Mouse (Mus musculus) intestine, embryonic 16.5 days (tissue): ENCODE results near the gene Ormdl1. TPM values are rescaled to one million over a fixed set of nuclear protein-coding genes. Genes with fewer than 3 reads are reported as not detected.
"Not testable (repeated sequence)": the region's sequence is repeated elsewhere in the genome, so short reads cannot be mapped to it uniquely, and the experiment has no call there.

Source experiments
- ATAC-seq: fragments of 200-750 bp; cut with Nextera tagmentation; 2 replicates; pipeline ENCODE4 v1.8.0; 2017; ENCODE audit warnings: moderate TSS enrichment, moderate library complexity
- H3K27ac ChIP-seq: fragments of 300-500 bp; sonication (generic); 2 replicates; pipeline ENCODE4 v1.5.1; 2014; ENCODE audit warnings: mild to moderate bottlenecking, low read length
- H3K27me3 ChIP-seq: fragments of 300-500 bp; sonication (generic); replicated peaks from 2 replicates; pipeline ENCODE4 v1.6.1; 2014; ENCODE audit warnings: low read length, control low read depth, mixed read lengths; ENCODE audit not compliant: control insufficient read depth, insufficient read depth
- H3K36me3 ChIP-seq: fragments of 300-500 bp; sonication (generic); 2 replicates; pipeline ENCODE4 v1.6.1; 2014; ENCODE audit warnings: low read length, control low read depth; ENCODE audit not compliant: control insufficient read depth, insufficient read depth
- H3K4me1 ChIP-seq: fragments of 300-500 bp; sonication (generic); 2 replicates; pipeline ENCODE4 v1.6.1; 2014; ENCODE audit warnings: low read length, control low read depth, mixed read lengths; ENCODE audit not compliant: control insufficient read depth, insufficient read depth
- H3K4me2 ChIP-seq: fragments of 300-500 bp; sonication (generic); 2 replicates; pipeline ENCODE4 v1.6.1; 2014; ENCODE audit warnings: low read depth, low read length, control low read depth
- H3K4me3 ChIP-seq: fragments of 300-500 bp; sonication (generic); 2 replicates; pipeline ENCODE4 v1.5.1; 2014; ENCODE audit warnings: mild to moderate bottlenecking, low read length
- H3K9ac ChIP-seq: fragments of 300-500 bp; sonication (generic); 2 replicates; pipeline ENCODE4 v1.6.1; 2014; ENCODE audit warnings: low read depth, low read length
- H3K9me3 ChIP-seq: fragments of 300-500 bp; sonication (generic); 2 replicates; pipeline ENCODE4 v1.6.1; 2016; ENCODE audit warnings: low read length, control low read depth; ENCODE audit not compliant: control insufficient read depth
- WGBS: fragments of 180-500 bp; shearing (Covaris S2); extraction: QIAGEN DNeasy Blood & Tissue Kit; methylation state at CpG from one replicate; pipeline ENCODE4 v1.1.7; 2014; 5-methylcytosine and 5-hydroxymethylcytosine counted together
- polyA plus RNA-seq: library from polyadenylated mRNA; unstranded; fragments of >200 nt; fragmentation: Nextera tagmentation; extraction: Ambion mirVana; gene quantifications from 2 replicates; pipeline ENCODE4 v1.2.1, GENCODE M21; 2015

Ormdl1 gene
- 54.6 and 54.8 TPM in 2 replicates for polyA plus RNA-seq

DNA sequence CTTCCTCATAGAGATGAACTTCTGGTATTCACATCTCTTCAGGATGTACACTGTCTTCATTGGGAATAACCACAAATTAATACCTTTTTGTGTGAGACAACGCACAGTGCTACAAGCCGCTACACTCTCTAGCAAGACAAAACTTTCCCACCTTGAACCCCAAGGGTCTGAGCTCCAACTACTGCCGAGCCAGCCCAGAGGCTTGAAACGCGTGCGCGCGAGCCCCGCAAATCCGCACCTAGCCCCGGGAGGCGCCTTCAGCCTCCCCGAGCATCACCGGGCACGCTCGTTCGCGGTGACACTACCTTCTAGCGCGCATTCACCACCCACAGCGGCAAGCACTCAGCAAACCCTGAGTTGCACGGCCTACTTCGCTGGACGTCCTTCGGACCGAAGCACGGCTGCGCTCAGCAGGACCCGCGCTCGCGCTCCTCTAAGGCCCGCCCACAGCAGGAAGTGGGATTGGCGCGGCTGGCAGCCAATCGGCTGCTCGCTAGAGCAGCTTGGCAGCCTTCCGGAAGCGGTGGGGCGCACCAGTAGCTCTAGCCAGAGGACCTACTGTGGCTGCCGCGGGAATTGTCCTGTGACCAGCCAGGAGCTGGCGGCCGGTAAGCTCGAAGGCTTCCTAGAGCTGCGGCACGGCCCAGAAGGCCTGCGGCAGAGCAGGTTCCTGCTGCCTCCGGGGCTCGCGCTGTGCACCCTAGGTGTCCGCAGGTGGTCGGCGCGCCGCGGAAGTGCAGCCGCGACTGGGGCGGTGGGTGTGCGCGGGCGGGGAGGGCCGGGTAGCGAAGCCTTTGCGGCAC lies at the start of gene Ormdl1, which contains the start of the genes Pms1 and Gm28778:
Gene Ormdl1 (plus strand): TSS at position 515 of the 803 bp plus-strand sequence.
Gene Pms1 (minus strand): TSS at position 438 of the 803 bp plus-strand sequence.
Gene Gm28778 (plus strand): TSS at position 531 of the 803 bp plus-strand sequence.
- Histone ChIP-seq H3K27ac (peak within 1 kb of the TSS; percentile 93), H3K9ac (peak within 1 kb of the TSS; percentile 93), H3K36me3 (no peaks in the 10 kb centered on the region), H3K4me3 (peak within 1 kb of the TSS; percentile 90), H3K4me1 (peaks cover 3% of the 10 kb centered on the region; the same call in 1 of the 2 replicates), H3K9me3 (no peaks in the 10 kb centered on the region), H3K27me3 (no peaks in the 10 kb centered on the region), H3K4me2 (peak within 1 kb of the TSS; percentile 71)
- peak; percentile 100 for ATAC-seq
- WGBS: under 1% methylated on average over 66 of the region's 66 CpGs

- H3K27ac ChIP-seq, H3K27me3 ChIP-seq, H3K36me3 ChIP-seq, H3K4me2 ChIP-seq, H3K9ac ChIP-seq, ATAC-seq, H3K4me1 ChIP-seq, H3K4me3 ChIP-seq, H3K9me3 ChIP-seq: not testable (repeated sequence)
Measured at GRCm38 (mm10) chr1:53264958-53265612, 31.8 kb upstream of the Ormdl1 start.

DNA sequence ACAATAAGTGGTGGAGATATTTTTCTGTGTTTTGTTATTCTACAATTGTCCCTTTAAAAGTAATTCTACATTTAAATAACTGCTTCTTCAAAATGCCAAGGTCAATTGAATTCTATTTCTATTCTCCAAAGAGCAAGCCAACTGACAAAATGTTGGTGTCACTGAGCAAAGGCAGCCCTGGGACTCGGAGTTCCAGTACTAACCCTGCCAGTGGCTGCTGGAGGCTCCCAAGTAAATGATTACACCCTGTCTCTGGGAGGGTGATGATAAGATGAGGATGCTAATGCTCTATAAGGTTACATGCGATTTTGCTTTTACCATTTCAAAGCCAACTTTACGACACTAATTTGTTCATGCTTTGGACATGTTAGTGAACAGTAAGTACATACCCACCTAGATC lies 27.0 kb upstream of the Ormdl1 start:
- no peak for ATAC-seq
- no peak overlapping the region for H3K4me2 ChIP-seq
- no peaks in the 10 kb centered on the region for H3K9me3 ChIP-seq
- H3K4me3 ChIP-seq: no peak overlapping the region
- no peaks in the 10 kb centered on the region for H3K4me1 ChIP-seq
- no peaks in the 10 kb centered on the region for H3K27me3 ChIP-seq
- no peak overlapping the region for H3K27ac ChIP-seq
- H3K9ac ChIP-seq: no peak overlapping the region
- no peaks in the 10 kb centered on the region for H3K36me3 ChIP-seq
- 80% methylated on average over 3 of the region's 3 CpGs for WGBS

DNA sequence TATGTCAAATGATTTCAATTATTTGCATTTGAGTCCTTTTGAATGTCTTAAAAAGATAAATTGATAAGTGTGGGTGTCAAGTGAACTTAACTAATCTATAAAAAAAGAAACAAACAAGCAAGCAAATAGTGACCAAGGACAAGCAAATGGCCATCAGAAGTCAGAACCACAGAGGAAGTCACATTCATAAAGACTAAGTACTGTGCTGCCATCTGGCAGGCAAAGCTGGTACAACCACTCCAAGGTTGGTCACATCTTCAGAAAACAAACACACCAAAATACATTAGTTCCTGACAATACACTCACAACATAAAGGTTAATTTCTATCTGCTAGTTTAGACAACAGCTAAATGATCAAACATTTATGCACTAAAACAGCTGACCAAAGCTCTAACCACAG lies 24.2 kb upstream of the Ormdl1 start:
- Histone ChIP-seq H3K9me3 (no peaks in the 10 kb centered on the region), H3K27me3 (no peaks in the 10 kb centered on the region), H3K4me3 (no peak overlapping the region), H3K36me3 (no peaks in the 10 kb centered on the region), H3K9ac (no peak overlapping the region), H3K4me2 (no peak overlapping the region), H3K4me1 (no peaks in the 10 kb centered on the region), H3K27ac (no peak overlapping the region)
- no peak for ATAC-seq

DNA sequence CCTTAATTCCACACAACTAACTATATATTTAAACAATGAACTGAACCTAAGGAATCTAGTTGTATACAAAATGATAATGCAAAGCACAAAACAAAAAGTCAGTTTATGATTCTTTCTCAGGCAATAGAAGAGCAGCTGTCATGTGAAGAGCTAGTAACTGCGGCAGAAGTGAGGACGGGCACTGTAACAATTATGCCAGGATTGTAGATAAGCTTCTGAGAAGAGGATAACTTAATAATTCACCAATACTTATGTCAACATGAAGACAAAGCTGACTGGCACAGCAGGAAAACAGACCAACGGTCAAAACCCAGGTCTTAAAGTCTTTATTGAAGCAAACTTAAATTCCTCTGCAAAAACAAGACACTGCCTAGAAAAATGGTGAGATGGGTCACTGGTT lies 5.7 kb upstream of the Ormdl1 start:
- H3K4me1 ChIP-seq: no peaks in the 10 kb centered on the region
- H3K9me3 ChIP-seq: no peaks in the 10 kb centered on the region
- no peak overlapping the region for H3K9ac ChIP-seq
- 63% methylated on average over 3 of the region's 3 CpGs for WGBS
- H3K4me2 ChIP-seq: no peak overlapping the region
- H3K4me3 ChIP-seq: no peak overlapping the region
- 0 out of 2 replicates have a peak, but pooled peaks cover 3% of the 10 kb centered on the region for H3K36me3 ChIP-seq
- H3K27me3 ChIP-seq: no peaks in the 10 kb centered on the region
- no peak overlapping the region for H3K27ac ChIP-seq
- 0 out of 2 replicates have a peak, but pooled peaks have one; percentile 56 for ATAC-seq

- H3K36me3 ChIP-seq: no peaks in the 10 kb centered on the region
- H3K9ac ChIP-seq: no peak overlapping the region
- H3K4me1 ChIP-seq: peaks cover 3% of the 10 kb centered on the region; the same call in 1 of the 2 replicates
- no peak overlapping the region for H3K4me2 ChIP-seq
- H3K9me3 ChIP-seq: no peaks in the 10 kb centered on the region
- 83% methylated on average over 4 of the region's 4 CpGs for WGBS
- no peak overlapping the region for H3K27ac ChIP-seq
- ATAC-seq: no peak
- H3K27me3 ChIP-seq: no peaks in the 10 kb centered on the region
- no peak overlapping the region for H3K4me3 ChIP-seq
Measured at GRCm38 (mm10) chr1:53300506-53300905, 3.6 kb downstream of the Ormdl1 start.

- peak within 1 kb of the TSS; percentile 75 for H3K9ac ChIP-seq
Measured at GRCm38 (mm10) chr1:53312989-53313967, 16.4 kb downstream of the Ormdl1 start, which contains the start of gene Osgepl1. TSS of gene Osgepl1 (plus strand) at chr1:53313624.

DNA sequence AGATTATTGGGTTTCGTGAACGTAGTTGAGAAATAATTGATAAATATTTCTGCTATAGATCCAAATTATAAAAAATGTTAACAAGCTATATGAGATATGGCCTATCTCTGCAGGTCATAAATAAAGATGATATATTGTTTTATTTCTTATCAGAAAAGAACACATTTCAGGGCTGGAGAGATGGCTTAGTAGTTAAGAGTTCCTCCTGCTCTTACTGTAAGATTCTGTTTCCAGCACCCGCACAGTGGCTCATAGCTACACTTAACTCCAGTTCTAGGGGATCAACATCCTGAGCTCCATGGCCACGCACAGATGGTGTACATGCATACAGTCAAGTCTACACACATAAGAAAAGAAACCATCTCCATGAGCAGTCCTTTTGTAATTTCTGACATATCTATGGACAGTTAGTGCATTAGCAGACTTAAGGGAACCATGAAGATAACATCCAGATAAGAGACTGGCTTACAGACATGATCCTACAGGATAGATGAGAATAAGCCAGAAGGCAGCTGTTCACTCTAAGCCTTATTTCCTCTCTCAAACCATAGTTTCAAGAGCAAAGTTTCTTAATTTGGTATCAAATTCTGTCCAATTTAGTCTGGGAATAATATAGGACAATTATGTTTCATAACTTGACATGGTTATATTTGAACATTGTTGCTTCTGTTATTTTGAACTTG lies 24.9 kb downstream of the Ormdl1 start:
- no peaks in the 10 kb centered on the region for H3K27me3 ChIP-seq
- no peak overlapping the region for H3K27ac ChIP-seq
- no peaks in the 10 kb centered on the region for H3K4me1 ChIP-seq
- no peak overlapping the region for H3K9ac ChIP-seq
- no peak overlapping the region for H3K4me2 ChIP-seq
- H3K4me3 ChIP-seq: no peak overlapping the region
- WGBS: 92% methylated on average over 4 of the region's 4 CpGs
- no peaks in the 10 kb centered on the region for H3K9me3 ChIP-seq
- no peak for ATAC-seq
- H3K36me3 ChIP-seq: peaks cover 6% of the 10 kb centered on the region; the same call in 1 of the 2 replicates

More at GRCm38 (mm10) chr1:53312989-53313967, 16.4 kb downstream of the Ormdl1 start, which contains the start of gene Osgepl1:
- Histone ChIP-seq H3K9me3 (no peaks in the 10 kb centered on the region), H3K36me3 (peaks cover 6% of the 10 kb centered on the region; the same call in 1 of the 2 replicates), H3K27me3 (no peaks in the 10 kb centered on the region), H3K4me1 (no peaks in the 10 kb centered on the region), H3K27ac (peak within 1 kb of the TSS; percentile 76), H3K4me3 (peak within 1 kb of the TSS; percentile 57), H3K4me2 (peak within 1 kb of the TSS; percentile 71)
- ATAC-seq: peak; percentile 99
- 2% methylated on average over 27 of the region's 27 CpGs for WGBS
